Mouse (Mus musculus) thymus, adult 2 months (tissue): Measurements from ENCODE around the gene Foxo1.

Source experiments
- CTCF ChIP-seq: fragments of 200-500 bp; IDR thresholded peaks from 2 replicates; pipeline ENCODE4 v1.5.1; 2012; ENCODE audit warnings: mild to moderate bottlenecking, control low read depth, low read length, moderate library complexity, borderline replicate concordance; ENCODE audit not compliant: control insufficient read depth, poor library complexity, insufficient read depth; ENCODE audit errors: extremely low read depth
- POLR2A ChIP-seq: fragments of 200-500 bp; IDR thresholded peaks from 2 replicates; pipeline ENCODE4 v1.6.1; 2012; ENCODE audit warnings: mild to moderate bottlenecking, low read length, control low read depth, moderate library complexity; ENCODE audit not compliant: control insufficient read depth, poor library complexity, insufficient read depth; ENCODE audit errors: extremely low read depth

- TF ChIP-seq POLR2A (no peak), CTCF (no peak)
These were observed 133.2 kb downstream of the Foxo1 start for GRCm38 (mm10) chr3:52401162-52401928.
